Mouse (Mus musculus): ENCODE data around the gene Tnfsf13.
"Not testable (repeated sequence)": the region's sequence is repeated elsewhere in the genome, so short reads cannot be mapped to it uniquely, and the experiment has no call there.

Gene Tnfsf13

GRCm38 (mm10) chr11:69685526-69686148, at the start of gene Tnfsf13:
Gene Tnfsf13 (minus strand): TSS chr11:69685784.
- DNase-seq = no peak

GRCm38 (mm10) chr11:69731408-69731807, 45.8 kb upstream of the Tnfsf13 start:
- not testable (repeated sequence) for DNase-seq

- DNase-seq = peak; percentile 20 to 67
These were observed 43.5 kb upstream of the Tnfsf13 start for GRCm38 (mm10) chr11:69729063-69729462.

- no peak for DNase-seq
These were observed 40.4 kb upstream of the Tnfsf13 start for GRCm38 (mm10) chr11:69725951-69726350.

- DNase-seq = no peak
These were observed 37.5 kb upstream of the Tnfsf13 start for GRCm38 (mm10) chr11:69723074-69723473.

- no peak for DNase-seq
These were observed 35.3 kb upstream of the Tnfsf13 start for GRCm38 (mm10) chr11:69720852-69721251.

- no peak for DNase-seq
These were observed 33.8 kb upstream of the Tnfsf13 start for GRCm38 (mm10) chr11:69719423-69719822.

- no peak for DNase-seq
These were observed 33.1 kb upstream of the Tnfsf13 start for GRCm38 (mm10) chr11:69718661-69719060.

- DNase-seq = no peak
These were observed 31.4 kb upstream of the Tnfsf13 start for GRCm38 (mm10) chr11:69716953-69717352.

GRCm38 (mm10) chr11:69715929-69716328, 30.3 kb upstream of the Tnfsf13 start:
- DNase-seq = no peak

- no peak for DNase-seq
These were observed 29.9 kb upstream of the Tnfsf13 start for GRCm38 (mm10) chr11:69715482-69715881.

- no peak for DNase-seq
These were observed 29.2 kb upstream of the Tnfsf13 start for GRCm38 (mm10) chr11:69714636-69715329.

- no peak for DNase-seq
These were observed 27.5 kb upstream of the Tnfsf13 start for GRCm38 (mm10) chr11:69712954-69713672.

- no peak for DNase-seq
These were observed 25.5 kb upstream of the Tnfsf13 start for GRCm38 (mm10) chr11:69711082-69711481.

GRCm38 (mm10) chr11:69710470-69710869, 24.9 kb upstream of the Tnfsf13 start:
- DNase-seq = no peak

GRCm38 (mm10) chr11:69709554-69710446, 24.2 kb upstream of the Tnfsf13 start:
- DNase-seq = no peak

GRCm38 (mm10) chr11:69708614-69709265, 23.2 kb upstream of the Tnfsf13 start:
- no peak for DNase-seq

- DNase-seq = no peak
These were observed 22.3 kb upstream of the Tnfsf13 start for GRCm38 (mm10) chr11:69707873-69708381.

GRCm38 (mm10) chr11:69707480-69707847, 21.9 kb upstream of the Tnfsf13 start:
- no peak for DNase-seq

- no peak for DNase-seq
These were observed 21.3 kb upstream of the Tnfsf13 start for GRCm38 (mm10) chr11:69706775-69707479.

- DNase-seq = no peak
These were observed 19.0 kb upstream of the Tnfsf13 start for GRCm38 (mm10) chr11:69704613-69705010.

Data from spleen, adult 18-20 months (tissue).